Mouse (Mus musculus): ENCODE results near the gene Nabp2.

The Nabp2 gene

DNA sequence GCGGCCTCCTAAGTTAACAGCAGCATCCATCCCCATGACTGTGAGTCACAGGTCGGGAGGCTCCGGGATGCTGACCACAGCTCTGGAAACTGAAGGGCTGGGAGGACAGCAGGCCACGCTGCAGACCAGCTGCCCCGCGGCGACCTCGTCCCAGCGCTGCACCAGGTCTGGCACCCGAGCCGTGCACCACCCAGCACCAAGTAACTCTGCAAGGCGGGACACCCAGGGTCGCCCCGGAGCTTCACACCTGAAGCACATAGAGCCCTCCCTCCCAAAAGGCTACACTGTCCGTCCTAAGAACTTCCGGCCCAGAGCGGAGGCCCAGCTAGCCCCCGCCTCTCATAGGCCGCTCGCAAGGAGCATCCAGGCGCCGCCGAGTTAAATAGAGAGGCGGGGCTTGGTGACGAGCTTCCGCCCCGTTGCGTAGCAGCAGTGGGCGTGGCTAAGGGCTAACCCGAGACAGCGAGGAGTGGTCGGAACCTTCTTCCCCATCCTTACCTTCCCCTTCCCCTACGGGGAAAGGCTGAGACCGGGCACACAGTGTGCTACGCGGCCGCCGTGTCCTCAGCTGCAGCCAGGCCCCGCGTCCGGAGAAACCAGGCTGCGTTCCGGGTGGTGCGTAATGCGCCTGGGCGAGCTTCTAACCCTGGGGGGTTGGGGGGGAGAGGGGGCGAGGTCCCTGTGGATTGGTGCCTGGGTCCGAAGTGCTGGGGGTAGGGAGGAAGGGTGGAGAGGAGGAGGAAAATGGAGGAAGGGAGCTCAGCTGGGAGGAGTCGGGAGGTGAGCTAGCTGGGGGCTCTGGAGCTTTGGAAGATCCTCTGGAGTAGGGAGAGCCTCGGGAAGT, at the start of gene Nabp2, which contains the start of gene Rnf41:
TSS of gene Nabp2 (minus strand) at position 282 of the 844 bp plus-strand sequence.
TSS of gene Rnf41 (plus strand) at position 447 of the 844 bp plus-strand sequence.
- DNase-seq = peak; percentile 97 to 98

DNA sequence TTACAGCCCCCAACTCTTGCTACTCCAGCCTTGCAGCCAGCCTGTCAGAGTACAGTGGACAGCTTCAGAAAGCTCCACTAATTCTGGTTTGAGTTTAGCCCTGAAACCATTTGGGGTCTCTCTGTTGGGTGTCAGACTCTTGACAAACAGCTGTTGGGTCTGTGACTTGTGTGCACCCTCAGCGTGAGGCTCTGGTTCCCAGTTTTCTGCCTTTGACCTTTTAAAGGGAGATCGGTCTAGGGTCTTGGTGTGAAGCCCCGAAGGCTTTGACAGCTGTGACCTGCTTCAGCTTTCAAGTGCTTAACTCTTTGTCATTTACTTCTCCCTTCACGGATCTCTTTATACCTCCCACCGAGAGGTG, 49.0 kb upstream of the Nabp2 start:
- no peak for DNase-seq

DNA sequence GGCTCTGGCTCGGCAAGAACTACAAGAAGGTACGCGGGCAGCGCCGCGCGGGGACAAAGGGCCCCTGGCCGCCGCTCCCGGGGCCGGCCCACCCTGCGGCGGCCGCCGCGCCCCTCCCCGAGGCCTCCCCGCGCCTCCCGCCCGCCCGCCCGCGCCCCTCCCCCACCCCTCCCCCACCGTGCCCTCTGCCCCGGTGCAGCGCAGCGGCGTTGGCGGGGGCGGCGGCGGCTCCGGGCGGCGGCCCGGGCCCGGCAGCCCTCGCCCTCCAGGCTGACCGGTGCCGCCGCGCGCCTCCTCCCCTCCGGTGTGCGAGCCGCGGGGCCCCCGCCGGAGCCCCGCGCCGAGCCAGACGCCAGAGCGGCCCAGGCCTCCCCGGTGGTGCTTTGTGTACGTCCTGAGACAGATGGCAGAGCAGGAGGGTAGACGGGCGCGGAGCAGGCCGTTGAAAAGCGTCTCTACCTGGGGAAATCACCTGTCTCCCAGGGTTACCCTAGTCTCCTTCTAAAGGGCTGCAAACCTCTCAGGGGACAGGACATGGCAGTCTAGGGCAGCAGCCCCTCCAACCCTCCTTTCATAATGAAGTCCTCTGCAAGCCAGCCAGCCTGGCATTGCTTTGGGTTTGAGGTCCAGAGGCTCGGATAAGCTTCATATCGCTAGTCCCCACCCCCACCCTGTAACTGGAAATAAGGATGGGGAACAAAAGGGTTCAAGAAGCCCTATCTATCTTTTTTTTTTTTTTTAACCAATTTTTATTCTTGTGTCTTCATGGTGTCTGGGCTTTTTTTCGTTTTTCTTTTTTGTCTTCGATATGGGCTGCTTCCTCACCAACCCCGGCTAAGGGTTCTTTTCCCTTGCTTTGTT, 48.3 kb upstream of the Nabp2 start:
- DNase-seq = peak; percentile 28 to 68

DNA sequence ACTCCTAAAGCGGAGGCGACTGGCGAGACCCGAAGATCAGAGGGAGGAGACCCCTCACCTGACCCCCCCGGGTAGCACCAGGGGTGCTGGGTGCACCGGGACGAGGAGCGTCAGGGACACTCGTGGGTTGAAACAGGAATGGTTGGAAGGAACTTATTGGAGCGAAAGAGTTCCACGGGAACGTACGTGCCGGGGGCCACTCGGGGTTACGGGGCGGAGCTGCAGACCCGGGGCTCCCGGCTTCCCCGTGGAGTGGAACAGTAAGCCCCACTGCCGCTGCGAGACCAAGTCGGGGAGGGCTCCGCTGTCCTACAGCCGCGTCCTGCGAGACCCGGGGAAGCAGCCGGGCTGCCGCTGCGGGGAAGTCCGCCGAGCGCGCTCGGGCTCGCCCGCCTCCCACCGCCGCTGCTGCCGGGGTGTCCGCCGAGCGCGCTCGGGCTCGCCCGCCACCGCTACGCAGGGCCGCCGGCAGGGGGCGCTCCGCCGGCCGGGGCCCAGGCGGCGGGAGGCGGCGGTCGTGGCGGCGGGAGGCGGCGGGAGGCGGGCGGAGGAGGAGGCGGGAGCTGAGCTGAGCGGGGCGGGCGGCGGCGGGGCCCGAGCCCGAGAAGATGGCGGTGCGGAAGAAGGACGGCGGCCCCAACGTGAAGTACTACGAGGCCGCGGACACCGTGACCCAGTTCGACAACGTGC, 47.6 kb upstream of the Nabp2 start, which contains the start of gene Smarcc2:
TSS of gene Smarcc2 (plus strand) at position 530 of the 690 bp plus-strand sequence.
- DNase-seq = peak; percentile 87 to 93

DNA sequence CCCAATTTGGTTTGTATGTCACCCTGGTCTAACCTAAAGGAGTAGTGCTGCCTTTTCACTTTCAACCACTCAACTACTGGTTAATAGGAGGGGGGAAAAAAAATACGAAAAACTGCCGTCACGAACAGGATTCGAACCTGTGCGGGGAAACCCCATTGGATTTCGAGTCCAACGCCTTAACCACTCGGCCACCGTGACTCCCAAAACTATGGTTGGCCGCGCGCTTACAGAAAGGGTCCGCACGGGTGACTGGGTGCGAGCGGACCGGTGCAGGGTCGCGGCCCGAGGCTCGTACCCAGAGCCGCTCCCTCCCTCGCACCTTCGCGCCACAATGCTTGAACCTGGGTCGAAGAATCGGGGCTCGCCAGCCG, 47.0 kb upstream of the Nabp2 start:
- peak; percentile 84 to 90 for DNase-seq

DNA sequence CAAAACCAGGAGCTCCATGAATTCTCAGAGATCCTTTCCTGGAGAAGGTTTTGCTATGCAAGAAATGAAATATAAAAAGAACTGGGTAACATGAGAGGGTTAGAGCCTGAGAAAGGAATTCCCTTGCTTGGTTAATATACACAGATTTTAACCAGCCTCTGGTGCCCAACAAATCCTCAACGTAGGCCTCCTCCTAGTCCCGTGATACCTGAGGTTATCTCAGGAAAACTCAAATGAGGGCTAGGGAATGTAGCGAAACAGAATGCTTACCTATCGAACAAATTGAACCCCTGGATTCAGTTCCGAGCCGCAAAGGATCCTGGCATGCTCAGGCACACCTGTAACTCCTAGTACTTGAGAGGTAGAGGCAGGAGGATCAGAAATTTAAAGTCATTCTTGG, 46.4 kb upstream of the Nabp2 start:
- peak; percentile 30 to 38 for DNase-seq

DNA sequence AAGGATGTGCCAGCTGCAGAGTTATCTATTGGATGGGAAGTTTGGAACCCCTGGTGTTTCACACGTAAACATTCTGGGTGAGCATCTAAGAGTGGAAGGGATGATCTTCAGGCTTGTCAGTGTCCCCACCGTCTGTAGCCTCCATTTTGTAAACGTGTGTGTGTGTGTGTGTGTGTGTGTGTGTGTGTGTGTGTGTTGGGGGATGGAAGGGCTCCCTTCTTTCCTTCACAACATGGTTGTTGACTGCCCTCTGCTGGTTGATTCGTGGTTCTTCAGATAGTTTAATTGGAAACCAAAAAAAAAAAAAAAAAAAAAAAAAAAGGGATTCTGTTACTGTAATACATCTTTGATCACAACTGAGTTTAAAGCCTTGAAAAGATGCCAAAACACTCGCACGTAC, 44.0 kb upstream of the Nabp2 start:
- peak; percentile 77 to 83 for DNase-seq

DNA sequence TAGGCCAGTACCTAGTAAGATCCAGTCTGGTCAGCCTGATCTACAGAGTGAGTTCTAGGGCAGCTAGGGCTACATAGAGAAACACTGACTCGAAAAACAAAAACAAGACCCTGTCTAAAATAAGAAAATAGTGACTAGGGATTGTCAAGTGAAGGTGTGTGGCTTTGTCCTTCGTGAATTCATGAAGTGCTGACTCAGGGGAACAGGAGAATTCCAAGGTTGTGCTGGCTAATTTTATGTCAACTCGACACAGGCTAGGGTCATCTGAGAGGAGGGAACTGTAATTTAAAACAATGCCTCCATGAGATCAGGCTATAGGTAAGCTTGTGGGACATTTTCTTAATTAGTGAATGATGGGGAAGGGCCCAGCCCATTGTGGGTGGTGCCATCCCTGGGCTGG, 43.2 kb upstream of the Nabp2 start:
- no peak for DNase-seq

DNA sequence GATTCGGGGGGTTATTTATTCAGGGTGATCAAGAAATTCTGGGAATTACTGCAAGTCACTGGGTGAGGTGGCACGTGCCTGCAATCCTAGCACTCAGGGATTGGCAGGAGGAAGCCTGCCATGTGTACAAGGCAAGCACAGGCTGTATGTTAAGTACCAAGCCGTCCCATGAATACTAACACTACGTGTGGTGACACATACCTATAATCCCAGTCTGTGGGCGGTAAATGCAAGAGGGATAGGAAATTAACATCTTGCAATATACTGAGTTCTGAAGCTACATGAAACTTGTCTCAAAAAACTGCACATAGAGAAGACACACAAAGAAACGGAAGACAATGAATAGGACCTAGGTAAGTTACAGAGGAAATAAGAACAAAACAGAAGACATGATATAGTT, 39.7 kb upstream of the Nabp2 start:
- DNase-seq = no peak

DNA sequence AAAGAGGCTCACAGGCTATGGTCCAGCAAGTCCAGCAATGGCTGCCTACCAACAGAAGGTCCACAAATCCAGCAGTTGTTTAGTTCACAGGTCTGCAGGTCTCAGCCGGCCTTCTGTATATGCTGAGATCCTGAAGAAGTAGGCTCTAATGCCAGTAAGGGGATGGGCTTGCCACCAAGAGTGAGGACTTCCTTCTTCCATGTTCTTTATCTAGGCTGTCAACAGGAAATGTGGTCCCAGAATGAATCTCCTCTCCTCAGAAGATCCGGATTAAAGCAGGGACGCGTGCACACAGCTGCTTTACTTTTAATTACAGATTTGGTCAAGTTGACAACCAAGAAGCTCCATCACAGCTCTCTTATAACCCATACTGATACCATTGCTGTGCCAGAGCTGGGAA, 34.1 kb upstream of the Nabp2 start:
- DNase-seq = peak in 1 of 2 experiments; percentile 33

DNA sequence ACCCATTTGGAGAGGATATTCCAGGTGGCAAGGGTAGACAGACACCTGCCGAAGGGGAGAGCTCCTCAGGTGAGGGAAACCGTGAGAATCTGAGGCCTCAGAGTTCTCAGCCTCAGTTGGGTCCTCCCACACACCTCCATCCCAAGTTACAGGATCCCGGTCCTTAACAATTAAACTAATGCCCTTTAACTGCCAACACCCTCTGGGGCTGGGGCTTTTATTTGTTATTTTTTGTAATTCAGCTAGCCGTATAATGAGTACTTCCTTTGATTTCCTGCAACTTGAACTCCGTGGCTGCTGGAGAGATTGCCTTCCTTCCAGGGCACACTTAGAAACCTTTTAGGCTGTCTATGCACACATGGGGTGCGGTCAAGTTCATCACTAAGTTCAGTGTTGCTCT, 33.1 kb upstream of the Nabp2 start:
- no peak for DNase-seq

DNA sequence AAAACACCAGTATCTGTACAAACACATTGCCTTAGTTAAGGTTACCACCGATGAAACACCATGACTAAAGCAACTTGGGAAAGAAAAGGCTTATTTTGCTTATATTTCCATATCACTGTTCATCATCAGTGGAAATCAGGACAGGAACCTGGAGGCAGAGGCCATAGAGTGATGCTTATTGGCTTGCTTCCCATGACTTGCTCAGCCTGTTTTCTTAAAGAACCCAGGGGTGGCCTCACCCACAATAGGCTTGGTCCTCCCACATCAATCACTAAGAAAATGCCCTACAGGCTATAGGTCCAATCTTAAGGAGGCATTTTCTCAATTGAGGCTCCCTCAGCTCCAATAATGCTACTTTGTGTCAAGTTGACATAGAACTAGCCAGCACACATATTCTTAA, 31.4 kb upstream of the Nabp2 start:
- DNase-seq = no peak

DNA sequence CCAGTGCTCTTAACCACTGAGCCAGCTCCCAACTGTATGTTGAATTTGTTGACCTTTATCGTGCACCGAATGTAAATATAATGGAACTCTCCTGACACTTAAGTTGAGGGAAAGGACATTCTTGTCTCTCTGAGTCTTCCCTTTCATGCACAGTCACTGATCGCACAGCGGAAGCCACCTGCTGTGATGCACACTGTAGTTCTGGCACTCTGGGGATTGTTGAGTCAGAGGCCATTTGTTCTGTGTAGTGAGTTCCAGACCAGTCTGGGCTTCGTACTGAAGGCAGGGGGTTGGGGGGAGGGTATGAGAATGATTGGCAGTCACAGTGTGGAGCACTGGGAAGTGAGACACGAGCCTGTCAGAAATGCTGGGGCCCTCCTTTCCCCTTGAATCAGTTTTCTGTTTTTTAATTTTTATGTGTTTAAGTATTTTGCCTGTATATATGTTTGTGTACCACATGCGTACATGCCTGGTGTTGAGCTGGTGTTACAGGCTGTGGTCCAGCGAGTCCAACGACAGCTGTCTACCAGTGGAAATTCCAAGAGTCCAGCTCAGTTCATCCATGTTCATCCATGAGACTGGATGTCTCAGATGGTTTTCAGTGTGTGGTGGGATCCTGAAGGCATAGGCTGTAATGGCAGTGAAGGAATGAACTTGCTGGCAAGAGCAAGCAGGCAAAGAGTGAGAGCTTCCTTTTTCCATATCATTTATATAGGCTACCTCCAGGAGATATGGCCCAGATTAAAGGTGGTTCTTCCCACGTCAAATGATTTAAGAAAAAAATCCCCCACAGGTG, 30.2 kb upstream of the Nabp2 start:
- no peak for DNase-seq

DNA sequence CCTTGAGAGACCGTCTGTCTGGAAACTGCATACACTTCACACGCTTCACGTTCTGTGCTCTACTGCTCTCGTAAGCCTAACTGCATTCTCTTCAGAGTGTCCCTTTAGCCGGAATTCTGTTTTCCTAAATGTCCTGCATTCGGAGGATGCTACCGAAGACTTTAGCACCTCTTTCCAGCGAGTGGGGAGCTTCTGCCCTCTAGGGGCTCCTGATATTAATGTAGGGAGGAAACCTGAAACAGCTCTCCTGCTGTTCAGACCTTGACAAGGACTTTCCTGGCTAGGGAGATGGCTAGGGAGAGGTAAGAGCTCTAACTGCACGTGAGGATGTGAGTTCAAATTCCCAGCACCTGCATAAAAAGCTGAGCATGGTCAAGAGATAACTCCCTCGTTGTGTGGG, 29.1 kb upstream of the Nabp2 start:
- DNase-seq = peak; percentile 39 to 57

DNA sequence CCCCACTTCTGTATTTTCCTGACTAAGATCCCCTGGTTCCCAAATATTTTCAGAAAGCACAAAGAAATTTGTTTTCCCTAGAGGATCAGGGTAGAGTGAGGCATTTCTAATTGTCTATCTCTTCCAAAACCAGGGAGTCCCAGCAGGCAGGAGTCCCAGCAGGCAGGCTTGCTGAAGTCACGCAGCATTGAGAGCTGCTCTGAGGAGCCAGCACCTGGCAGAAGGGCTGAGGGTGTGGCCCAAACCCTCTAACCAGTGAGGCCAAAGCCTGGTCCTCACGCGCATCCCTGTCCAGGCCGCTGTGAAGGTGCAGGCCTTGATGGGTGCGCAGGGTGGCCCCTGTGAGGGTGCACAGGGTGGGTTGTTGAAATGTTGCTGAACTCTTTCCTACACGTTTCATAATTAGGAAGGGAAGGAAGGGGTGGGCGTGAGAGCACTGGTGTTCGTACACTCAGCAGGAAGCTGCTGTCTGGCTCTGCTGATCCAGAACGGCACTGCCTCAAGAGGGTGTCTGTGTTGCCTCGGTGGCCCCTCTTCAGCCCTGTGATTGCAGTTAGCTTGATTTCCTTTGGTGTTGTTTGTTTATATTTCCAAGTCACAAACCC, 27.5 kb upstream of the Nabp2 start:
- DNase-seq = peak; percentile 46 to 52

DNA sequence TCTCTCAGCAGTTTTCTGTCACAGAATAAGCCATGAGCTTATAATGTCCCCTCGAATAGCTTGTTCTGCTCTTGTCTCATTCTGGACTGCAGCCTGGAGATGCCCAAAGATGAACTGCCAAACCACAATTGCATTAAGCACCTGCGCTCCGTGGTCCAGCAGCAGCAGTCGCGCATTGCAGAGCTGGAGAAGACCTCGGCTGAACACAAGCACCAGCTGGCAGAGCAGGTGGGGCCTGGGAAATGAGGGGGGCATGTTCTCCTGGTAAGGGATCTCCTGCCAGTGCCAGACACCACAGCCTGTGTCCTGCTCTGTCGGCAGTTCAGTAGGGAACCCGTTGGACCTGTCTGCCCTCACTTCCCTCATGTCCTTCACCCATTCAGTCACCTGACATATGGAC, 25.1 kb upstream of the Nabp2 start:
- no peak for DNase-seq

DNA sequence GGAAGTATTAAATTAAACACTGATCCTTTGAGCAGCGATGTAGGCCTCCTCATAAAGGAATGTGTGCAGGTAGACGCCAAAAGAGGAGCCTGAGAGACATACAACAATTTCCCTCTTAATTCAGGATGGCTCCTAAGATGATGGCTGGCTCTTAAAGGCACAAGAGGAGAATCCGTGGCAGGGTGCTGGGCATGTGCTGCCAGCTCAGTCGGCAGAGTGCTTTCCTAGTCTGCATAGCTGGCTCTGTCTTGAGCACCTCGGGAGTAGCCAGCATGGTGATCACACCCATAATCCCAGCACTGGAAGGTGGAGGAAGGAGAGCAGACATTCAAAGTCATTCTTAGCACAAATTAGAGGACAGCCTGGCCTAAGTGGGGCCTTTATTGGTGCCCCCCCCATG, 24.6 kb upstream of the Nabp2 start:
- no peak for DNase-seq

DNA sequence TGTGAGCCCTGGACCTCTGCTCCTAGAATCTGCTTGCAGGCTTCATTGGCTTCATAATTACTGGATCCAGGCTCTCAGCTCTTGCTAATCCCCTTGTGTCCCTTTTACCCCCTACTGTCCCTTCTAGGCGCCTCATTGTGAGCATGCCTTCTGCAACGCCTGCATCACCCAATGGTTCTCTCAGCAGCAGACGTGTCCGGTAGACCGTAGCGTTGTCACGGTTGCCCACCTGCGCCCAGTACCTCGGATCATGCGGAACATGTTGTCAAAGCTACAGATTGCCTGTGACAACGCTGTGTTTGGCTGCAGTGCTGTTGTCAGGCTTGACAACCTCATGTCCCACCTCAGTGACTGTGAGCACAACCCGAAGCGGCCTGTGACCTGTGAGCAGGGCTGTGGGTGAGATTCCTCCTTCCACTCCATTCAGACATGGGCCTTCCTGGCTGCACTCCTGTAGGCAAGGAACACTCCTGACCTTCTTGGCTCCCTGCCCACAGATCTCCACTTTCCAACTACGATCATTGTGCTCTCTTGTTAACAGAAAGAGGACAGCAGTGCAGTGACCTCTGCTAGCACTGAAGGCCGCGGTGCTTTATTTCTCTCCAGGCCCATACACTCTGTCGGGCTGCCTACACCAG, 24.0 kb upstream of the Nabp2 start:
- peak; percentile 91 to 95 for DNase-seq

DNA sequence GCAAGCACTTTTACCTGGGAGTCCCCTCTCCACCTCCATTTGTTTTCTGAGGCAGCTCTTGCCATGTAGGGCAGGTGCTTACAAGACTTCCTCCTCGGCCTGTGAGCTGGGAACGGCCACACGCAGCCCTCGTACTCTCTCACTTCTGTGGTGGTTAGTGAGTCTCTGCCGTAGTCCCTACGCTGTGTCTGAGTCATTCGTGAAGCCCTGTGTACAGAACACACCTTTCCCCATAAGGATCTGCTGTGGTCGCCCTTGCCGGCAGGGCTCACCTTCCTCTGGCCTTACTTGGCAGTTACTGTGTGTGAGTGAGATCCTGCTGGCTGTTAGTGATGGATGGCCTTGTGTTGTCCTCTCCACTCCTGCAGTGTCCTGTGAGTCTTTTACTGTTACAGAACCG, 23.4 kb upstream of the Nabp2 start:
- DNase-seq = no peak

DNA sequence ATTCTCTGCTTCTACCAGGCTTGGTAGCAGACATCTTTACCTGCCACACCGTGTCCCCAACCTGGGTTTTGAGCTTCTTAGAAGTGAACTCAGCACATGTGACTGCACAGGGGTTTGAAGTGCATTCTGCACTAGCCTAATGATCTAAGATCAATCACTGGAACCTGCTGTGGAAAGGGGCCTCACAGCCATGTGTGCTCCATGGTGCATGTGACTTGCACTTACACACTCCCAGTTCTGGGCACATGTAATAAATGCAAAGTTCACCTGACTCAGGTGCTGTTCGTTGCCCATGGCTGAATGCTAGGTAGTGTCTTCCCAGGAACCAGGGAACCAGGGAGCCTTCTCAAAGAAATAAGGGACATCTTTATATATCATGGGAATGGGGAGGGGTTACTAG, 22.1 kb upstream of the Nabp2 start:
- no peak for DNase-seq

DNA sequence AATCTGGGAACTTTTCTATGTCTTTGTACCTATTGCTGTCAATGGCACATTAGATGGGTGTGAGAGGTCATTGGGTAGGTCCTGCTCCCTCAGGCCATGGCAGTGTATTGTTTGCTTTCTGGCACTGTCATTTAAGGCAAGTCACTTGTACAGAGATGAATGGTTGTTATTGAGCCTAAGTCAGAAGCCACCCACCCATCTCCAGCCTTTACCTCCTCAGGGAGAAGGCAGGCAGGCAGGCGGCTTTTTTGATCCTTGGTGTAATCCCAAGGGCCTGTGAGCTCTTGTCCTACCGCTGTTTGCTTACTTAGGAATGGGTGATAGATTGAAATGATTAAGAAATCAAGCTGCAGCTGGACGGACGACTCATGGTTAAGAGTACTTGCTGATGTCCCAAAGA, 18.2 kb upstream of the Nabp2 start:
- DNase-seq = no peak

DNA sequence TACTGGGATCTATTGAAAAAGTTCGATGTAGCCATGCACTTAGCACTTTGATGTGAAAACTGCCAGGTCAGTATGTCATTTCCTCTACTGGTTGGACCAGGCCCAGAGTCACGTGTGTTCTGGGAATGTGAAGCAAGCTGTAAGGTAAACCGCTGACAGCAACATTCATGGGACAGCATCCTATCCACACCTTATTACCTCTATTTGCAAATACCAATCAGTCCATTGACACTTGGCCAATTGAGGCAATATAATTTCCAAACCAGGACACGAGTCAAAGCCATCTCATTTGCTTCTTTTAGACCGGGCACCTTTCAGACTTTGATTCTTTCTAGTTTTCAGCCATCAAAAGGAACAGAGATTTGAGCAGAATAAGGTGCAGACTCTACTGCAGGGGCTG, 17.8 kb upstream of the Nabp2 start:
- DNase-seq = no peak

Data from kidney, postnatal 36 days (tissue).